Mouse (Mus musculus) myocyte (in vitro differentiated cells): ENCODE measurements around the gene Pfdn6.

Experiments
- CEBPB ChIP-seq: IDR thresholded peaks from 2 replicates; pipeline ENCODE4 v1.6.1; 2011; ENCODE audit warnings: mild to moderate bottlenecking, moderate library complexity; ENCODE audit not compliant: poor library complexity, insufficient read depth, severe bottlenecking
- E2F4 ChIP-seq: IDR thresholded peaks from one replicate; pipeline ENCODE4 v1.6.1; 2011; ENCODE audit warnings: mild to moderate bottlenecking, control low read depth, moderate library complexity; ENCODE audit not compliant: insufficient read depth
- MAX ChIP-seq: IDR thresholded peaks from one replicate; pipeline ENCODE4 v1.6.1; 2011; ENCODE audit warnings: low read depth, mild to moderate bottlenecking, control low read depth
- MYOD1 ChIP-seq, 3 experiments: IDR thresholded peaks; one replicate each; pipeline ENCODE4 v1.6.1; 2011; ENCODE audit warnings: control low read depth in 2 of 3, low read depth in 2 of 3, mild to moderate bottlenecking in 2 of 3, moderate library complexity in 1 of 3; ENCODE audit not compliant: insufficient read length in 2 of 3, control insufficient read depth in 1 of 3
- MYOG ChIP-seq, 3 experiments: IDR thresholded peaks; one replicate each; pipeline ENCODE4 v1.6.1; 2011; ENCODE audit warnings: control low read depth in 2 of 3, low read depth in 2 of 3, mild to moderate bottlenecking in 2 of 3; ENCODE audit not compliant: insufficient read length in 2 of 3, control insufficient read depth in 1 of 3, insufficient read depth in 1 of 3
- POLR2A ChIP-seq: IDR thresholded peaks from one replicate; pipeline ENCODE4 v1.6.1; 2011; ENCODE audit warnings: low read depth, mild to moderate bottlenecking, control low read depth, moderate library complexity; ENCODE audit not compliant: insufficient read length
- POLR2AphosphoS2 ChIP-seq: IDR thresholded peaks from one replicate; pipeline ENCODE4 v1.6.1; 2011; ENCODE audit warnings: low read depth, control low read depth; ENCODE audit not compliant: insufficient read length
- REST ChIP-seq: IDR thresholded peaks from one replicate; pipeline ENCODE4 v1.6.1; 2011; ENCODE audit warnings: mild to moderate bottlenecking, control low read depth, moderate library complexity; ENCODE audit not compliant: insufficient read depth, insufficient read length
- SRF ChIP-seq: IDR thresholded peaks from one replicate; pipeline ENCODE4 v1.6.1; 2011; ENCODE audit warnings: low read depth; ENCODE audit not compliant: control insufficient read depth, insufficient read length
- TCF12 ChIP-seq: IDR thresholded peaks from one replicate; pipeline ENCODE4 v1.6.1; 2011; ENCODE audit warnings: mild to moderate bottlenecking, control low read depth; ENCODE audit not compliant: poor library complexity, insufficient read depth, severe bottlenecking
- USF1 ChIP-seq: IDR thresholded peaks from one replicate; pipeline ENCODE4 v1.6.1; 2011; ENCODE audit warnings: low read depth, mild to moderate bottlenecking, control low read depth, moderate library complexity

DNA sequence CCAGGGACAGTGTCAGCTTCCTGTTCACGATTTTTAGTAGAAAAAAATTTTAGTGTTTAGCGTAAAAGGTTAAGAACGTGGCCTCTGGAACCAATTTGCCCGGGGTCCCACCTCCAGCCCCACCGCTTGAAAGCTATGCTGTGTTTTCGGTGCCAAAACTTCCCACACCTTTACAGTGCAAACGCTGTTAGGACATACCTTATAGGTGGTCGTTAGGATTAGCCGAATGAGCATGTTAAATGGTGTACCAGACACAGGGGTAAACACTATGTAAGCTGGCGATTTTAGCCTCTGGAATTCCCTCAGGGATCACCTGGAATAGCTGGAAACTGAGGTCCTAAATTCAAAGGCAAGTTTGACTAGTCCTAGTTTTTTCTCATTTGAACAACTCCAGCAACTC is 16.2 kb upstream of the Pfdn6 start:
- TF ChIP-seq MYOD1 (IDR thresholded peaks at IDR 0.05; ENCODE audit: control insufficient read depth in 1 of 3, insufficient read length in 2 of 3, low read depth in 2 of 3) = no peak
- no peak for TF ChIP-seq POLR2A
- no peak for TF ChIP-seq MAX
- no peak for TF ChIP-seq E2F4
- TF ChIP-seq POLR2AphosphoS2 = no peak
- TF ChIP-seq TCF12 = no peak
- no peak for TF ChIP-seq USF1
- no peak for TF ChIP-seq MYOG (IDR thresholded peaks at IDR 0.05; ENCODE audit: control insufficient read depth in 1 of 3, insufficient read depth in 1 of 3, insufficient read length in 2 of 3, low read depth in 2 of 3)
- no peak for TF ChIP-seq SRF
- no peak for TF ChIP-seq CEBPB
- no peak for TF ChIP-seq REST
